Mouse (Mus musculus): ENCODE measurements at regions not wholly inside any gene's neighbourhood (a gene's known extent, or its start where the extent isn't known, plus 50 kb on each side); places are given as distances from the start of the nearest gene placed in this dataset.

- TF ChIP-seq CTCF (IDR thresholded peaks at IDR 0.05; ENCODE audit: low read depth, low read length), result no peak
- no peak for TF ChIP-seq POLR2A (IDR thresholded peaks at IDR 0.05; ENCODE audit: extremely low read depth, insufficient read depth, low read length)
Observed at GRCm38 (mm10) chr6:116856917-116857491, 140.3 kb upstream of the Tmem72 start.

Data from liver, adult 2 months (tissue).